Mouse (Mus musculus) heart, embryonic 14.5 days (tissue): ENCODE results near the gene Gse1. TPM values are rescaled to one million over a fixed set of nuclear protein-coding genes. Genes with fewer than 3 reads are reported as not detected.

Experiments
- ATAC-seq: fragments of 200-750 bp; cut with Nextera tagmentation; 2 replicates; pipeline ENCODE4 v1.8.0; 2017; ENCODE audit warnings: low read depth, moderate TSS enrichment; ENCODE audit not compliant: insufficient number of reproducible peaks, insufficient read depth, low FRiP score
- H3K27ac ChIP-seq, 2 experiments: fragments of 200-500 bp in 1 of 2; fragments of 300-500 bp in 1 of 2; sonication (generic) in 1 of 2; replicated peaks in 1 of 2; 2 replicates each; pipeline ENCODE4 v1.5.1; 2012 to 2014; ENCODE audit warnings: low read depth in 2 of 2, low read length in 2 of 2, control low read depth in 1 of 2, mild to moderate bottlenecking in 1 of 2, mixed read lengths in 1 of 2; ENCODE audit not compliant: control insufficient read depth in 1 of 2, insufficient read depth in 1 of 2
- H3K27me3 ChIP-seq: fragments of 300-500 bp; sonication (generic); 2 replicates; pipeline ENCODE4 v1.6.1; 2014; ENCODE audit warnings: mild to moderate bottlenecking, low read length, control low read depth; ENCODE audit not compliant: control insufficient read depth, insufficient read depth
- H3K36me3 ChIP-seq: fragments of 300-500 bp; sonication (generic); 2 replicates; pipeline ENCODE4 v1.6.1; 2014; ENCODE audit warnings: mild to moderate bottlenecking, control low read depth, low read length, mixed read lengths; ENCODE audit not compliant: control insufficient read depth, insufficient read depth
- H3K4me1 ChIP-seq, 2 experiments: fragments of 200-500 bp in 1 of 2; fragments of 300-500 bp in 1 of 2; sonication (generic) in 1 of 2; 2 replicates each; pipeline ENCODE4 v1.6.1; 2012 to 2014; ENCODE audit warnings: low read length in 2 of 2, control low read depth in 1 of 2, mixed read lengths in 1 of 2; ENCODE audit not compliant: control insufficient read depth in 2 of 2, insufficient read depth in 2 of 2
- H3K4me2 ChIP-seq: fragments of 300-500 bp; sonication (generic); 2 replicates; pipeline ENCODE4 v1.6.1; 2014; ENCODE audit warnings: mild to moderate bottlenecking, low read length
- H3K4me3 ChIP-seq, 2 experiments: fragments of 200-500 bp in 1 of 2; fragments of 300-500 bp in 1 of 2; sonication (generic) in 1 of 2; 2 replicates each; pipeline ENCODE4 v1.5.1; 2012 to 2014; ENCODE audit warnings: low read length in 2 of 2, mild to moderate bottlenecking in 2 of 2, control low read depth in 1 of 2, low read depth in 1 of 2, moderate library complexity in 1 of 2; ENCODE audit not compliant: control insufficient read depth in 1 of 2, insufficient read depth in 1 of 2
- H3K9ac ChIP-seq: fragments of 300-500 bp; sonication (generic); 2 replicates; pipeline ENCODE4 v1.6.1; 2014; ENCODE audit warnings: mild to moderate bottlenecking, low read length
- H3K9me3 ChIP-seq: fragments of 300-500 bp; sonication (generic); 2 replicates; pipeline ENCODE4 v1.6.1; 2016; ENCODE audit warnings: low read length, control low read depth; ENCODE audit not compliant: control insufficient read depth
- WGBS: fragments of 180-500 bp; shearing (Covaris S2); extraction: QIAGEN DNeasy Blood & Tissue Kit; methylation state at CpG from one replicate; pipeline ENCODE4 v1.1.7; 2014; 5-methylcytosine and 5-hydroxymethylcytosine counted together
- polyA plus RNA-seq: library from polyadenylated mRNA; unstranded; fragments of >200 nt; fragmentation: Nextera tagmentation; extraction: Ambion mirVana; gene quantifications from 2 replicates; pipeline ENCODE4 v1.2.1, GENCODE M21; 2014

The Gse1 gene
- polyA plus RNA-seq, 1 experiment from 2014 or later = 12.2 TPM

DNA sequence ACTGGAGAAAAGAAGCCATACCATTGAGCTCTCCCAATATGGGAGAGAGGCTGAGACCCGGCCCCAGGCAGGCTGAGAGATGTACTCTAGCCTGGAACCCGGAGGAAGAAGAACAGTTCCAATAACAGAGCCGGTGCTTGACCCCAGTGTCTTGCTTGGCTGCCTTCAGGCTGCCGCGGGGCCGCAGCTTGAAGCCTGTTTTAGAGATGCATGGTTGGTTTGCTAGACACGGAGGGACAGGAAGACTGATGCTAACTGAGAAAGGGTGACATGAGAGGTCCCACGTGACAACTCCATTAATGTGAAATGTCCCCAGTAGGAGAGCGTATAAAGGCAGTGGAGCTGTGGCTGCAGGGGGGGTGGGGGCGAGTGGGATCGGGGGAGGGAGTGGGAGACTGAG lies 120.7 kb downstream of the Gse1 start:
- 63% methylated on average over 11 of the region's 11 CpGs for WGBS
- no peak for ATAC-seq
- H3K9me3 ChIP-seq = no peaks in the 10 kb centered on the region
- H3K4me1 ChIP-seq = peaks cover 4 to 17% of the 10 kb centered on the region in 2 experiments; a peak in 3 of 4 replicates
- no peaks in the 10 kb centered on the region for H3K27me3 ChIP-seq
- H3K27ac ChIP-seq = no peak overlapping the region
- no peaks in the 10 kb centered on the region for H3K36me3 ChIP-seq
- no peak overlapping the region for H3K9ac ChIP-seq
- no peak overlapping the region for H3K4me3 ChIP-seq
- H3K4me2 ChIP-seq = no peak overlapping the region

DNA sequence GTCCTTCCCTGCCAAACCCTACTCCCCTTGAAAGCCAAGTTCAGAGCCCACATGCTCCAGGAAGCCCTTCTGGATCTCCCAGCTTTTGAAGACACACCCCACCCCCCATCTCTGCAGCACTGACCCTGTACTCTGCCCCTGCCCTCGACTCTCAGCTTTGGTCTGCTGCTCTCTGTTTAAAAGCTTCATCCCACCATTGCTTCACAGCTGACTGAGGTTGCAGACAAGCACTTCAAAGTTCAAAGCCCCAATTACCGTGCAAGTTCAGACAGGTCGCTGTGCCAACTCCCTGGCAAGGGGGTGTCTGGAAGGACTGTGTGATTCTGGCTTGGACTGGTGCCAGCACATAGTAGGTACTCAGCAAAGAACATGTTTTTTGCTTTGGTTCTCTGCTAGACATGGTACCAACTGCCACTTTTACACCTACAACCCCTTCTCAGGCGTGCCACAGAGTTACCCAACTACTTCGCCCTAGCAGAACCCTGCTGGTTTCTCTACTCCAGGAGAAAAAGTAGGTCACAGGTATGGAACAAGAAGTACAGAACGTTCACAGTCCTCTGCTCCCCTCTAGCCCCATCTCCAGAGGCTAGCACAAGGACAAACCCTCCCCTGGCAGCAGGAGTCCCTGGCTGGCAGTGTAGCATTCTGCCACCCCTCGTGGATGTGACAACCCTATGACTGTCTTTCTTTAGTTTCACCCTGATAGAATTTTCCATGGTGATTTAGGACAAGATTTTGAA lies 123.2 kb downstream of the Gse1 start:
- H3K4me3 ChIP-seq = no peak overlapping the region
- H3K4me2 ChIP-seq = no peak overlapping the region
- peaks cover 0 to 14% of the 10 kb centered on the region in 2 experiments; a peak in 3 of 4 replicates for H3K4me1 ChIP-seq
- H3K27me3 ChIP-seq = no peaks in the 10 kb centered on the region
- no peak overlapping the region for H3K9ac ChIP-seq
- no peak overlapping the region for H3K27ac ChIP-seq
- 55% methylated on average over 7 of the region's 7 CpGs for WGBS
- no peaks in the 10 kb centered on the region for H3K36me3 ChIP-seq
- no peak for ATAC-seq
- H3K9me3 ChIP-seq = no peaks in the 10 kb centered on the region

DNA sequence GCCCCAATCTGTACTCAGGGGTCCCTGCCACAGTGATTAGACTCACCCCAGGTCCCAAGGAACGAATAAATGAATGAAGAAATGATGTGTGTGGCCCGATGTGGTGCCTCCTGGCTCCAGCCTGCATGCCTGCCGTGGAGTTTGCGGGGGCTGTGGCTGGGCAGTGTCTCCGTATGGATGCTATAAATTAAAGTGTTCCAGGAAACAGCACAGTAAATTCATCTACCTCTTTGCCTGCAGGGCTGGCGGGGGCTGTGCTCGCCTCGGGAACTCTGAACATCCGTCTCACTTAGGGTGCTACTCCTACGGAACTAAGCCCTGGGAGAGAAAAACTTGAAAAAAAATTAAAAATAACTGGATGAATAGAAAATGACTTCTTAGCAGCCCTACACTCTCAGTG lies 123.8 kb downstream of the Gse1 start:
- no peak overlapping the region for H3K4me2 ChIP-seq
- WGBS = 72% methylated on average over 10 of the region's 10 CpGs

DNA sequence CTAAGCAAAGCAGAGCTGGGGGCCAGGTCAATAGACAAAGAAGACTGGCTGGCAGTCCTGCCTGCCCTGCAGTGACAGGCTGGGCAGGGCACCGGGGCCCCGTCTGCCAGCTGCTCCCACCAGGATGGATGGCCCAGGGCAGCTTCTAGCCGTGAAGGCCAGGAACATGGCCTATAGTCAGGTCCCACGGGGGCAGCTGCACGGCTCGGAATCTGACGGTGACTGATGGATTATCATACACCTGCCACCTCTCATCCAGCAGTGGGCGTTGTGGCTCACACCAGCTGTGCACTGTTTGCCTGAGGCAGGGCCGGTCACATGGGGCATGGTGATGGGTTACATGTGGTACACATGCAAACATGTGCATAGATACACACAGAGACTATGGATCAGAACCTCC lies 127.8 kb downstream of the Gse1 start:
- no peak overlapping the region for H3K9ac ChIP-seq
- no peak overlapping the region for H3K4me3 ChIP-seq
- WGBS = 81% methylated on average over 9 of the region's 9 CpGs
- no peaks in the 10 kb centered on the region for H3K36me3 ChIP-seq
- H3K27me3 ChIP-seq = no peaks in the 10 kb centered on the region
- no peak overlapping the region for H3K4me2 ChIP-seq
- peaks cover 0 to 8% of the 10 kb centered on the region in 2 experiments; a peak in 3 of 4 replicates for H3K4me1 ChIP-seq
- H3K27ac ChIP-seq = no peak overlapping the region
- H3K9me3 ChIP-seq = no peaks in the 10 kb centered on the region
- ATAC-seq = no peak

More for the DNA sequence above, 123.8 kb downstream of the Gse1 start:
- Histone ChIP-seq H3K27me3 (no peaks in the 10 kb centered on the region), H3K36me3 (no peaks in the 10 kb centered on the region), H3K27ac (no peak overlapping the region), H3K4me3 (no peak overlapping the region), H3K9ac (no peak overlapping the region), H3K9me3 (no peaks in the 10 kb centered on the region), H3K4me1 (peaks cover 0 to 9% of the 10 kb centered on the region in 2 experiments; a peak in 3 of 4 replicates)
- no peak for ATAC-seq

DNA sequence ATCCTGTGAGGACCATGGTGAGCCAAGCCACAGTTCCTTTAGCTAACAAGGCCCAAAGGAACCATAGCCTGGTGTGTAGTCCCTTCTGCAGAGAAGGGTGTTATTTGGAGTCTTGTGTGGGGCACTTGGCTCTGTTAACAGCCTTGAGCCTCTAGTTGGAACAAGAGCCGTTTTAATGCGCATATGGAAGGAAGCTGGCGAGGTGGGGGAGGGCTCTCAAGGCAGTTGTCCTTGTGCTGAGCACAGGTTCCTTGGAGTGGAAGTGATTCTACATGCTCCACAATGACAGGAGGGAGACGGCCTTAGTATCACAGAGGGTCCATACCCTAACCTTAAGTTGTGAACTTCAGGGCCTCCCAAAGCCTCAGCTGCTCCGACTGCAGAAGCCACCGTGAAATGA lies 129.2 kb downstream of the Gse1 start:
- no peak overlapping the region for H3K4me2 ChIP-seq
- WGBS = 83% methylated on average over 6 of the region's 6 CpGs

DNA sequence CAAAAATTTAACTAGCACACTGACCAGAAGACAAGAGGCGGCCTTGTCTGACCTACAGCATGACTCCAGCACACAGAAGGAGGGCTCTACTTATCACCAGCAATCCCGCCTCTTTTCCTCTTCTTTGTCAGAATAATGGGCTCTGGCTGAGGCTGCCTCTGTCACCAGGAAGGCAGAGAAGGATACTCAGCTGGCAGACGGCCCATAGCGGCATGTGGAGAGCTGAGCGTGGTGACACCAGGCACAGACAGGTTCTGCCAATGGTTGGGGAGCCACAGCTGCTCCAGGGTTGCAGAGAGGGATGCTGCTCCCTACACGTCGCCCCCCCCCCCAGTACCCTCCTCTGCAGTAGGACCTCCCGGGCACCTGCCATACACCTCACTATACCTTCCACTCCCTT lies 133.0 kb downstream of the Gse1 start:
- Histone ChIP-seq H3K9me3 (no peaks in the 10 kb centered on the region), H3K9ac (no peak overlapping the region), H3K27me3 (no peaks in the 10 kb centered on the region), H3K4me2 (no peak overlapping the region), H3K36me3 (no peaks in the 10 kb centered on the region), H3K4me3 (no peak overlapping the region), H3K27ac (0 out of 4 replicates have a peak overlapping the region, but pooled peaks of 1 of the 2 experiments have one; percentile 9), H3K4me1 (peaks cover 17 to 24% of the 10 kb centered on the region in 2 experiments; a peak in 3 of 4 replicates)
- no peak for ATAC-seq
- 70% methylated on average over 8 of the region's 8 CpGs for WGBS

More for the DNA sequence above, 129.2 kb downstream of the Gse1 start:
- no peak for ATAC-seq
- no peaks in the 10 kb centered on the region for H3K36me3 ChIP-seq
- peaks cover 3 to 6% of the 10 kb centered on the region in 2 experiments; a peak in 2 of 4 replicates for H3K4me1 ChIP-seq
- H3K9me3 ChIP-seq = no peaks in the 10 kb centered on the region
- no peak overlapping the region for H3K9ac ChIP-seq
- no peak overlapping the region for H3K4me3 ChIP-seq
- H3K27me3 ChIP-seq = no peaks in the 10 kb centered on the region
- no peak overlapping the region for H3K27ac ChIP-seq

DNA sequence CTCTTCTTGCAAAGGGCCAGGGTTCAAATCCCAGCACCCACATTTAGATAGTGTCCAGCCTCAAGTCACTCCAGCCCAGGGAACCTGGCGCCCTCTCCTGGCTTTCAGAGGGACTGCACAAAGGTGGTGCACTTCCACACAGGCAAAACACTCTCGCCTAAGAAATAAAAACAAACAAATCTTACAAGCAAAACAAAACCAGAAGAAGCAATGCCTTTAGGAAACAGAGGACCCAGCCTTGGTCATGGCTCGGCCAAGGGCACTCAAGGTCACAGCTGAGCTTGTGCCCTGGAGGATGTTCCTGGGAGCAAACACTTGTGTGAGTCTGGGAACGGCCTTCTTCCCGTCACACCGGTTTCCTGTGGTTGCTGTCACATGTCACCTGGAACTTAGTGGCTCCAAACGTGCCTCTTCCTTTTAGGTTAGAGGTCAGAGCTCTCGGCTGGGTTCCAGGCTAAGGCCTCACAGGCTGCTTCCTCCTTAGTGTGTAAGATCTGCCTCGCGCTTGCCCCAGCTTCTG lies 135.4 kb downstream of the Gse1 start:
- ATAC-seq = peak; percentile 2; the same call in 1 of the 2 replicates
- no peak overlapping the region for H3K4me2 ChIP-seq
- no peaks in the 10 kb centered on the region for H3K27me3 ChIP-seq
- H3K36me3 ChIP-seq = no peaks in the 10 kb centered on the region
- WGBS = 49% methylated on average over 10 of the region's 10 CpGs
- H3K9ac ChIP-seq = no peak overlapping the region
- H3K4me1 ChIP-seq = peaks cover 25 to 33% of the 10 kb centered on the region in 2 experiments
- H3K27ac ChIP-seq = peak overlapping the region; percentile 67 to 68
- no peak overlapping the region for H3K4me3 ChIP-seq
- H3K9me3 ChIP-seq = no peaks in the 10 kb centered on the region
